Mouse (Mus musculus) midbrain, embryonic 15.5 days (tissue): ENCODE results near the gene Vmn2r88. TPM values are rescaled to one million over a fixed set of nuclear protein-coding genes. Genes with fewer than 3 reads are reported as not detected.
A peak's percentile ranks its signal among the peaks of the same experiment; 100 is the strongest.
"Not testable (repeated sequence)": the region's sequence is repeated elsewhere in the genome, so short reads cannot be mapped to it uniquely, and the experiment has no call there.

Experiments used
- ATAC-seq: fragments of 200-750 bp; cut with Nextera tagmentation; replicated peaks from 2 replicates; pipeline ENCODE4 v1.8.0; 2017; ENCODE audit warnings: moderate TSS enrichment
- H3K27ac ChIP-seq: fragments of 300-500 bp; sonication (generic); 2 replicates; pipeline ENCODE4 v1.5.1; 2015; ENCODE audit warnings: mild to moderate bottlenecking, inconsistent platforms
- H3K27me3 ChIP-seq: fragments of 300-500 bp; sonication (generic); replicated peaks from 2 replicates; pipeline ENCODE4 v1.6.1; 2015; ENCODE audit warnings: inconsistent platforms
- H3K36me3 ChIP-seq: fragments of 300-500 bp; sonication (generic); replicated peaks from 2 replicates; pipeline ENCODE4 v1.6.1; 2015; ENCODE audit warnings: inconsistent platforms
- H3K4me1 ChIP-seq: fragments of 300-500 bp; sonication (generic); 2 replicates; pipeline ENCODE4 v1.6.1; 2015; ENCODE audit warnings: inconsistent platforms
- H3K4me2 ChIP-seq: fragments of 300-500 bp; sonication (generic); 2 replicates; pipeline ENCODE4 v1.6.1; 2015; ENCODE audit warnings: inconsistent platforms, mild to moderate bottlenecking, moderate library complexity
- H3K4me3 ChIP-seq: fragments of 300-500 bp; sonication (generic); 2 replicates; pipeline ENCODE4 v1.5.1; 2015; ENCODE audit warnings: mild to moderate bottlenecking, inconsistent platforms
- H3K9ac ChIP-seq: fragments of 300-500 bp; sonication (generic); 2 replicates; pipeline ENCODE4 v1.6.1; 2015; ENCODE audit warnings: mild to moderate bottlenecking, inconsistent platforms
- H3K9me3 ChIP-seq: fragments of 300-500 bp; sonication (generic); 2 replicates; pipeline ENCODE4 v1.6.1; 2016; ENCODE audit warnings: inconsistent platforms
- WGBS: fragments of 180-500 bp; shearing (Covaris S2); methylation state at CpG from one replicate; pipeline ENCODE4 v1.1.7; 2015; ENCODE audit warnings: mixed read lengths; 5-methylcytosine and 5-hydroxymethylcytosine counted together
- polyA plus RNA-seq: library from polyadenylated mRNA; unstranded; fragments of >200 nt; fragmentation: Nextera tagmentation; extraction: Ambion mirVana; gene quantifications from 2 replicates; pipeline ENCODE4 v1.2.1, GENCODE M21; 2015

The Vmn2r88 gene
- not detected in 2 replicates for polyA plus RNA-seq

- Histone ChIP-seq H3K9me3 (no peaks in the 10 kb centered on the region), H3K27me3 (no peaks in the 10 kb centered on the region), H3K36me3 (no peaks in the 10 kb centered on the region), H3K4me2 (no peak within 1 kb of the TSS), H3K4me3 (no peak within 1 kb of the TSS), H3K27ac (no peak within 1 kb of the TSS), H3K9ac (no peak within 1 kb of the TSS), H3K4me1 (no peaks in the 10 kb centered on the region)
- 81% methylated on average over 1 of the region's 1 CpGs for WGBS
- ATAC-seq: no peak
Measured at GRCm38 (mm10) chr14:51410520-51410919, at the start of gene Vmn2r88. Gene Vmn2r88, plus strand, starts transcription at chr14:51410820.

- no peaks in the 10 kb centered on the region for H3K4me1 ChIP-seq
- H3K36me3 ChIP-seq: no peaks in the 10 kb centered on the region
- H3K27me3 ChIP-seq: no peaks in the 10 kb centered on the region
- H3K9me3 ChIP-seq: no peaks in the 10 kb centered on the region
- H3K4me2 ChIP-seq: no peak within 1 kb of the TSS
- no peak within 1 kb of the TSS for H3K9ac ChIP-seq
- ATAC-seq: no peak
- 87% methylated on average over 1 of the region's 1 CpGs for WGBS
- H3K4me3 ChIP-seq: no peak within 1 kb of the TSS
- no peak within 1 kb of the TSS for H3K27ac ChIP-seq
Measured at GRCm38 (mm10) chr14:51361456-51361855, 49.2 kb upstream of the Vmn2r88 start, which contains the start of gene Gm7247. Gene Gm7247, plus strand, starts transcription at chr14:51361756.

- Histone ChIP-seq H3K27ac (no peak overlapping the region), H3K9ac (no peak overlapping the region), H3K4me3 (no peak overlapping the region), H3K27me3 (no peaks in the 10 kb centered on the region), H3K36me3 (no peaks in the 10 kb centered on the region), H3K9me3 (0 out of 2 replicates have a peak, but pooled peaks cover 3% of the 10 kb centered on the region), H3K4me1 (no peaks in the 10 kb centered on the region), H3K4me2 (no peak overlapping the region)
- 94% methylated on average over 20 of the region's 20 CpGs for WGBS
- ATAC-seq: no peak
Measured at GRCm38 (mm10) chr14:51382805-51383204, 27.8 kb upstream of the Vmn2r88 start.

- peak; percentile 29; the same call in 1 of the 2 replicates for ATAC-seq
- no peaks in the 10 kb centered on the region for H3K27me3 ChIP-seq
- no peak overlapping the region for H3K4me3 ChIP-seq
- H3K4me1 ChIP-seq: no peaks in the 10 kb centered on the region
- no peaks in the 10 kb centered on the region for H3K36me3 ChIP-seq
- H3K27ac ChIP-seq: no peak overlapping the region
- no peak overlapping the region for H3K9ac ChIP-seq
- no peak overlapping the region for H3K4me2 ChIP-seq
- 95% methylated on average over 10 of the region's 10 CpGs for WGBS
- 0 out of 2 replicates have a peak, but pooled peaks cover 6% of the 10 kb centered on the region for H3K9me3 ChIP-seq
Measured at GRCm38 (mm10) chr14:51384351-51384750, 26.3 kb upstream of the Vmn2r88 start.

- WGBS: 77% methylated on average over 4 of the region's 4 CpGs
- Histone ChIP-seq H3K27ac (no peak overlapping the region), H3K36me3 (no peaks in the 10 kb centered on the region), H3K9ac (no peak overlapping the region), H3K9me3 (0 out of 2 replicates have a peak, but pooled peaks cover 6% of the 10 kb centered on the region), H3K27me3 (no peaks in the 10 kb centered on the region), H3K4me2 (no peak overlapping the region), H3K4me1 (no peaks in the 10 kb centered on the region), H3K4me3 (no peak overlapping the region)
- ATAC-seq: peak; percentile 80
Measured at GRCm38 (mm10) chr14:51385741-51386140, 24.9 kb upstream of the Vmn2r88 start.

GRCm38 (mm10) chr14:51387768-51388167, 22.9 kb upstream of the Vmn2r88 start:
- H3K9ac ChIP-seq: no peak overlapping the region
- ATAC-seq: no peak
- H3K4me1 ChIP-seq: no peaks in the 10 kb centered on the region
- H3K27me3 ChIP-seq: no peaks in the 10 kb centered on the region
- no peaks in the 10 kb centered on the region for H3K36me3 ChIP-seq
- no peak overlapping the region for H3K4me2 ChIP-seq
- H3K4me3 ChIP-seq: no peak overlapping the region
- H3K27ac ChIP-seq: no peak overlapping the region
- WGBS: 94% methylated on average over 8 of the region's 8 CpGs
- H3K9me3 ChIP-seq: 0 out of 2 replicates have a peak, but pooled peaks cover 6% of the 10 kb centered on the region

- 96% methylated on average over 9 of the region's 9 CpGs for WGBS
- Histone ChIP-seq H3K36me3 (no peaks in the 10 kb centered on the region), H3K27me3 (no peaks in the 10 kb centered on the region), H3K4me3 (no peak overlapping the region), H3K4me1 (no peaks in the 10 kb centered on the region), H3K9ac (no peak overlapping the region), H3K9me3 (0 out of 2 replicates have a peak, but pooled peaks cover 6% of the 10 kb centered on the region), H3K4me2 (no peak overlapping the region), H3K27ac (no peak overlapping the region)
- ATAC-seq: no peak
Measured at GRCm38 (mm10) chr14:51388222-51388621, 22.4 kb upstream of the Vmn2r88 start.

GRCm38 (mm10) chr14:51423885-51424284, 13.3 kb downstream of the Vmn2r88 start:
- H3K4me3 ChIP-seq: no peak overlapping the region
- no peak overlapping the region for H3K4me2 ChIP-seq
- H3K9ac ChIP-seq: no peak overlapping the region
- no peaks in the 10 kb centered on the region for H3K4me1 ChIP-seq
- 65% methylated on average over 2 of the region's 2 CpGs for WGBS
- H3K27ac ChIP-seq: no peak overlapping the region
- no peaks in the 10 kb centered on the region for H3K36me3 ChIP-seq
- H3K27me3 ChIP-seq: no peaks in the 10 kb centered on the region
- no peak for ATAC-seq
- H3K9me3 ChIP-seq: no peaks in the 10 kb centered on the region

GRCm38 (mm10) chr14:51430138-51430537, 19.5 kb downstream of the Vmn2r88 start:
- not testable (repeated sequence) for H3K9me3 ChIP-seq, H3K9ac ChIP-seq, ATAC-seq, H3K4me2 ChIP-seq, H3K27ac ChIP-seq, H3K4me1 ChIP-seq, H3K36me3 ChIP-seq, H3K27me3 ChIP-seq, H3K4me3 ChIP-seq

GRCm38 (mm10) chr14:51434546-51434945, 23.9 kb downstream of the Vmn2r88 start:
- 95% methylated on average over 16 of the region's 16 CpGs for WGBS
- Histone ChIP-seq H3K4me3 (no peak overlapping the region), H3K4me2 (no peak overlapping the region), H3K9ac (no peak overlapping the region), H3K36me3 (no peaks in the 10 kb centered on the region), H3K27ac (no peak overlapping the region), H3K4me1 (no peaks in the 10 kb centered on the region), H3K27me3 (no peaks in the 10 kb centered on the region), H3K9me3 (no peaks in the 10 kb centered on the region)
- ATAC-seq: no peak

- no peak overlapping the region for H3K4me3 ChIP-seq
- ATAC-seq: no peak
- H3K27me3 ChIP-seq: no peaks in the 10 kb centered on the region
- 97% methylated on average over 26 of the region's 26 CpGs for WGBS
- H3K9me3 ChIP-seq: no peaks in the 10 kb centered on the region
- H3K4me1 ChIP-seq: no peaks in the 10 kb centered on the region
- no peaks in the 10 kb centered on the region for H3K36me3 ChIP-seq
- no peak overlapping the region for H3K4me2 ChIP-seq
- no peak overlapping the region for H3K9ac ChIP-seq
- H3K27ac ChIP-seq: no peak overlapping the region
Measured at GRCm38 (mm10) chr14:51435020-51435419, 24.4 kb downstream of the Vmn2r88 start.

GRCm38 (mm10) chr14:51438955-51439354, 28.3 kb downstream of the Vmn2r88 start:
- Histone ChIP-seq H3K27ac (no peak overlapping the region), H3K27me3 (no peaks in the 10 kb centered on the region), H3K9me3 (no peaks in the 10 kb centered on the region), H3K4me3 (no peak overlapping the region), H3K36me3 (no peaks in the 10 kb centered on the region), H3K4me2 (no peak overlapping the region), H3K9ac (no peak overlapping the region), H3K4me1 (no peaks in the 10 kb centered on the region)
- WGBS: 75% methylated on average over 4 of the region's 4 CpGs
- ATAC-seq: no peak

GRCm38 (mm10) chr14:51451557-51451956, 40.9 kb downstream of the Vmn2r88 start, which contains the start of gene Vmn2r89:
Gene Vmn2r89, plus strand, starts transcription at chr14:51451857.
- not testable (repeated sequence) for H3K4me2 ChIP-seq, H3K27ac ChIP-seq, H3K4me1 ChIP-seq, H3K4me3 ChIP-seq, H3K27me3 ChIP-seq, H3K9ac ChIP-seq, H3K9me3 ChIP-seq, ATAC-seq, H3K36me3 ChIP-seq
- 83% methylated on average over 2 of the region's 2 CpGs for WGBS
